Mouse (Mus musculus): Measurements from ENCODE around the gene Suv39h2. TPM values are rescaled to one million over a fixed set of nuclear protein-coding genes. Genes with fewer than 3 reads are reported as not detected.

Suv39h2 gene
- polyA plus RNA-seq, 1 experiment: 0.45 TPM

GRCm38 (mm10) chr2:3423841-3424578, 50.8 kb downstream of the Suv39h2 start, which contains the start of gene Dclre1c:
Dclre1c (plus strand) TSS chr2:3424131.
- no peak for DNase-seq (ENCODE audit: low read depth)

- no peak for DNase-seq (ENCODE audit: low read depth)
These were observed 52.3 kb downstream of the Suv39h2 start, which contains the start of gene Meig1 for GRCm38 (mm10) chr2:3422548-3422947. Meig1 (minus strand) TSS chr2:3422648.

- no peak for DNase-seq (ENCODE audit: low read depth)
These were observed 54.7 kb downstream of the Suv39h2 start for GRCm38 (mm10) chr2:3420157-3420556.

GRCm38 (mm10) chr2:3418883-3419431, 55.9 kb downstream of the Suv39h2 start:
- no peak for DNase-seq (ENCODE audit: low read depth)

GRCm38 (mm10) chr2:3415676-3416075, 59.2 kb downstream of the Suv39h2 start:
- no peak for DNase-seq (ENCODE audit: low read depth)

- DNase-seq (ENCODE audit: low read depth): no peak
These were observed 60.6 kb downstream of the Suv39h2 start for GRCm38 (mm10) chr2:3414241-3414640.

GRCm38 (mm10) chr2:3407756-3408155, 67.1 kb downstream of the Suv39h2 start:
- DNase-seq (ENCODE audit: low read depth): no peak

- DNase-seq (ENCODE audit: low read depth): no peak
These were observed 68.8 kb downstream of the Suv39h2 start for GRCm38 (mm10) chr2:3405981-3406380.

Other genes with a start within 250 kb of the Suv39h2 start
- 10.2 and 12.0 TPM in 2 replicates for gene Nmt2, start 190.8 kb downstream of the Suv39h2 start, polyA plus RNA-seq (2012; rRNA removed)
- gene Rpp38, start 142.4 kb downstream of the Suv39h2 start, polyA plus RNA-seq (2012; rRNA removed): 6.2 and 6.5 TPM in 2 replicates
- gene Acbd7, start 138.9 kb downstream of the Suv39h2 start, polyA plus RNA-seq (2012; rRNA removed): 30.9 and 73.5 TPM in 2 replicates
- gene Olah, start 77.8 kb downstream of the Suv39h2 start, polyA plus RNA-seq (2012; rRNA removed): not detected in 2 replicates
- 1.00 and 2.0 TPM in 2 replicates for gene Meig1, start 52.4 kb downstream of the Suv39h2 start, polyA plus RNA-seq (2012; rRNA removed)
- gene Dclre1c, start 50.9 kb downstream of the Suv39h2 start, polyA plus RNA-seq (2012; rRNA removed): 4.9 and 6.1 TPM in 2 replicates
- gene Gm45902, start 37.8 kb upstream of the Suv39h2 start, polyA plus RNA-seq (2012; rRNA removed): 2.0 and 2.1 TPM in 2 replicates
- gene Hspa14, start 37.8 kb upstream of the Suv39h2 start, polyA plus RNA-seq (2012; rRNA removed): 29.5 and 38.4 TPM in 2 replicates
- gene Cdnf, start 38.0 kb upstream of the Suv39h2 start, polyA plus RNA-seq (2012; rRNA removed): 2.4 and 2.6 TPM in 2 replicates
- gene Fam107b, start 95.5 kb upstream of the Suv39h2 start, polyA plus RNA-seq (2012; rRNA removed): 7.3 and 8.1 TPM in 2 replicates

Data from gonadal fat pad, adult 2 months (tissue).